Mouse (Mus musculus): ENCODE measurements around the gene Cd274. TPM values are rescaled to one million over a fixed set of nuclear protein-coding genes. Genes with fewer than 3 reads are reported as not detected.

Gene Cd274
- total RNA-seq, 2 experiments from 2014 or later: 0.93 to 1.0 TPM

DNA sequence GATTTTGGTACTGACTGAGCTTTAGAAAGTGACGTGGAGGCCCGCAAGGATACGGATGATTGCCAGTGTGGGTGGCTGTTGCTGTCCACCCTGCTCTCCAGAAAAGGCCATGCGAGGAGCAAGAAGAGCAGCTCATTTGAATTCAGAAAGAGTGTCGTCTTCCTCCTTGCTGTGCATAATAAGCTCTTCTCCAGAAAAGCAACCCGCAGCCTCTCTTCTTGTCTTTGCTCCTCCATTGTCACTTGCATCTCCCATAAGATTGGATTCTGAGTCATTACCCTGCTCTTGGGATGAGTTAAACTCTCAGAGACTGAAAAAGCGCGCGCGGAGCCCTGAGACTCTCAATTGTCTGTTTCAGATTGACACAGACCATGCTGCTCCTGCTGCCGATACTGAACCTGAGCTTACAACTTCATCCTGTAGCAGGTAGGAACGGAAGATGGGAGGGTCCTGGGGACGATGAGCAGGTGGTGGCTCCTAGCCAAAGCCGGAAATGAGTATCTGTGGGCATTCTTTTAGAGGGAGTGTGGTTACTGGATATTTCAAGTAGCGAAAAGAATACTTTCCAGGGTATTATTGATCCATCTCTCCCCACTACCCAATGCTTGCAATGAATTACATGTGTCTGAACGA lies 54.9 kb downstream of the Cd274 start:
- no peak for DNase-seq (ENCODE audit: low spot score in 2 of 2)

DNA sequence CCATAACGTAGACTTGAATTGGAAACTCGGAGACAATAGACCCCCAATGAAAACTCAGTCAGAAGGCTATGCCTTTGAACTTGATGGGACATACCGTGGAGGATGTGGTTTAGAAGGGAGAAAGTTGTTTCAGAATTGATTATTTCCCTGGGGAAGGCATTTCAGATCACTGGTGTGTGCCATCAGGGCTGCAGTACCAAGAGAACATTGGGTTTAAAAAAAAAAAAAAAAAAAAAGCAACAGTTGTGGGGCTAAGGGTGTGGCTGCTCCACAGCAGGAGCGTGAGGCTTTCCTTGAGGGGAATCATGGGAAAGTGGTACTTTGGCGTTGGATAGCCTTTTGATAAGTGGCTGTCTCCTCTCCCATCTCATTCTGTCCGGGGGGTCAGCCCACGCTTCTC lies 55.5 kb downstream of the Cd274 start:
- DNase-seq (ENCODE audit: low spot score in 2 of 2): no peak

DNA sequence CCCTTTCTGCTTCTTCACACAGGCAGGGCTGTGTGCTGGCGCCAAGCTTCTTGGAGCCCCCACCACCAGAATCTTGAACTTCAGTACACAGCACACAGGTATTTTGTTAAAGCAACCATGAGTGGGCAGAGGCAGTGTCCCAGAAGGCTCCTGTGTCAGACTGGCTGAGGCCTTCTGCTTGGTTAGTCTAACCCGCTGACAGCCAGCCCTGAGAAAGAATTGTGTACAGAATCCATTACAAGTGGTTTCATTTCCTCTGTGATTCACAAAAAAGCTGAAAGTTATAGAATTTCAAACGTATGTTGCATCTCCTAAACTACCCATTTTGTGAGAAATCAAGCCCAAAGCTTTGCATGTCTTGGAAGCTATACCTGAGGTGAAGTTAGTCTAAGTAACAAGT lies 63.3 kb downstream of the Cd274 start:
- no peak for DNase-seq (ENCODE audit: low spot score in 2 of 2)

DNA sequence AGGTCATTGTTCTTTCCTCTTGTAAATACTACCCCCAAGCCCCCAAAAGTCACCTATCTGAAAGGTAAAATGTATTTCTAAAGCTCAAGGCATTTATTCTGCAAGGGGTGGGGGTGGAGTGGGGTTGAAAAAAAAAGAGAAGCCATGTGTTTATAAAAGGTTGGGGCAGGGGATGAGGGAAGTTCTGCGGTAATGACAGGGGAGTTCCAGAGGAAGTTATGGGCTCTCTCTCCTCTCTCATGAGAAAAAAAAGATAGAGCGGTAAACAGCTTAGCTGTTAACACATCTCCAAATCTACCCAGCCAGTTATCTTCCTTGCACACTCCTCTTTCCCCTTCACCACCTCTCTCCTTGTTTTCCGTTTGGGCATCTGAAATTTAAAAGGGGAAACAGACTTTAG lies 63.7 kb downstream of the Cd274 start:
- DNase-seq (ENCODE audit: low spot score in 2 of 2): no peak

DNA sequence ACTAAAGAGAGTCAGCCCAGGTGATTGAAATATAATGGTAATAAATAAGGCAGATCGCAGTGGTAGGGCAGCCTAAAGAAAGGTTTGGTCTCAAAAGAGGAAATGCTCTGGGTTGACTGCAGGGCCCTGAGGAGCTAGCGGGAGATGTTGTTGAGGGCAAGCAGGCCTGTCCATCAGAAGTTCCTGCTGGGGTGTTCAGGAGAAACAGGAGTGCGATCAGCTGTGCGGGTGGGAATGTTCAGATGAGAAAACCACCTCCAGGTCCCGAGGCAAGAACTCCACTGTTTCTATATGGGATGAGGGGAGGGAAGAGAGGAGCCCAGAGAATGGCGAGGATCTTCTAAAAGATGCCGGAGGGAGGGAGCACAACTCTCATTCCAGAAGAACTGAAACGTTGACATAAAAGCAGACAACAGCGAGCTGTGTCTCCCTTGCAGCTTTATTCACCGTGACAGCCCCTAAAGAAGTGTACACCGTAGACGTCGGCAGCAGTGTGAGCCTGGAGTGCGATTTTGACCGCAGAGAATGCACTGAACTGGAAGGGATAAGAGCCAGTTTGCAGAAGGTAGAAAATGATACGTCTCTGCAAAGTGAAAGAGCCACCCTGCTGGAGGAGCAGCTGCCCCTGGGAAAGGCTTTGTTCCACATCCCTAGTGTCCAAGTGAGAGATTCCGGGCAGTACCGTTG lies 69.7 kb downstream of the Cd274 start:
- no peak for DNase-seq (ENCODE audit: low spot score in 2 of 2)

Other genes with a start within 250 kb of the Cd274 start
- gene Jak2, start 115.6 kb upstream of the Cd274 start, total RNA-seq (2021): 10 to 100 TPM; 27.0 to 28.5 TPM
- under 1 TPM in 1 of 2 experiments, not detected in 1; 0.51 TPM for gene Insl6, start 42.1 kb upstream of the Cd274 start, total RNA-seq (2021)
- gene Rln1, start 32.8 kb upstream of the Cd274 start, total RNA-seq (2021): 1 to 10 TPM; 2.1 to 2.8 TPM
- gene Plgrkt, start 65 bp upstream of the Cd274 start, total RNA-seq (2021): 10 to 100 TPM; 28.1 to 31.8 TPM
- gene Pdcd1lg2, start 43.5 kb downstream of the Cd274 start, total RNA-seq (2021): not detected
- gene Ric1, start 154.8 kb downstream of the Cd274 start, total RNA-seq (2021): 10 to 100 TPM; 45.4 to 46.1 TPM